Mouse (Mus musculus) hindlimb bud, embryonic 11.5 days (tissue): ENCODE measurements around the gene Izumo1.
A peak's percentile ranks its signal among the peaks of the same experiment; 100 is the strongest.

Experiments
- DNase-seq: peaks from one replicate; pipeline ENCODE4 v3.0.0-alpha.2; 2012; ENCODE audit warnings: low read depth, low spot score; ENCODE audit errors: extremely low spot score

Gene Izumo1

GRCm38 (mm10) chr7:45621443-45621842 lies at the start of gene Izumo1:
Gene Izumo1, plus strand, starts transcription at chr7:45621811.
- no peak for DNase-seq

- no peak for DNase-seq
These were observed 49.6 kb upstream of the Izumo1 start for GRCm38 (mm10) chr7:45571966-45572365.

- no peak for DNase-seq
These were observed 47.7 kb upstream of the Izumo1 start for GRCm38 (mm10) chr7:45573954-45574353.

- DNase-seq = no peak
These were observed 46.9 kb upstream of the Izumo1 start for GRCm38 (mm10) chr7:45574472-45575379.

GRCm38 (mm10) chr7:45585923-45586322 lies 35.7 kb upstream of the Izumo1 start:
- DNase-seq = no peak

- no peak for DNase-seq
These were observed 33.7 kb upstream of the Izumo1 start for GRCm38 (mm10) chr7:45587631-45588592.

- DNase-seq = peak; percentile 95
These were observed 32.4 kb upstream of the Izumo1 start for GRCm38 (mm10) chr7:45589173-45589572.

- no peak for DNase-seq
These were observed 31.7 kb upstream of the Izumo1 start for GRCm38 (mm10) chr7:45589898-45590297.

GRCm38 (mm10) chr7:45590874-45591273 lies 30.7 kb upstream of the Izumo1 start:
- DNase-seq = no peak

GRCm38 (mm10) chr7:45591880-45592279 lies 29.7 kb upstream of the Izumo1 start:
- DNase-seq = no peak

GRCm38 (mm10) chr7:45593118-45593815 lies 28.3 kb upstream of the Izumo1 start:
- DNase-seq = peak; percentile 46

- DNase-seq = no peak
These were observed 26.4 kb upstream of the Izumo1 start for GRCm38 (mm10) chr7:45595176-45595575.

- DNase-seq = no peak
These were observed 25.5 kb upstream of the Izumo1 start for GRCm38 (mm10) chr7:45596107-45596506.

- no peak for DNase-seq
These were observed 24.6 kb upstream of the Izumo1 start for GRCm38 (mm10) chr7:45597013-45597412.

GRCm38 (mm10) chr7:45597527-45597926 lies 24.1 kb upstream of the Izumo1 start:
- DNase-seq = no peak

- DNase-seq = no peak
These were observed 22.4 kb upstream of the Izumo1 start for GRCm38 (mm10) chr7:45598960-45599879.

GRCm38 (mm10) chr7:45605704-45606289 lies 15.8 kb upstream of the Izumo1 start:
- DNase-seq = no peak

GRCm38 (mm10) chr7:45609511-45609910 lies 12.1 kb upstream of the Izumo1 start:
- no peak for DNase-seq

GRCm38 (mm10) chr7:45616277-45616676 lies 5.3 kb upstream of the Izumo1 start:
- no peak for DNase-seq
